Mouse (Mus musculus) stomach, embryonic 15.5 days (tissue): ENCODE results near the gene Hist3h2a. TPM values are rescaled to one million over a fixed set of nuclear protein-coding genes. Genes with fewer than 3 reads are reported as not detected.

Experiments
- ATAC-seq: fragments of 200-750 bp; cut with Nextera tagmentation; 2 replicates; pipeline ENCODE4 v1.8.0; 2017; ENCODE audit warnings: low read depth, moderate number of reproducible peaks, moderate TSS enrichment; ENCODE audit not compliant: insufficient read depth, low FRiP score
- H3K27ac ChIP-seq: fragments of 300-500 bp; sonication (generic); 2 replicates; pipeline ENCODE4 v1.5.1; 2015; ENCODE audit warnings: mild to moderate bottlenecking, inconsistent platforms
- H3K27me3 ChIP-seq: fragments of 300-500 bp; sonication (generic); replicated peaks from 2 replicates; pipeline ENCODE4 v1.6.1; 2015; ENCODE audit warnings: inconsistent platforms
- H3K36me3 ChIP-seq: fragments of 300-500 bp; sonication (generic); 2 replicates; pipeline ENCODE4 v1.6.1; 2015; ENCODE audit warnings: inconsistent platforms
- H3K4me1 ChIP-seq: fragments of 300-500 bp; sonication (generic); 2 replicates; pipeline ENCODE4 v1.6.1; 2015; ENCODE audit warnings: inconsistent platforms
- H3K4me2 ChIP-seq: fragments of 300-500 bp; sonication (generic); 2 replicates; pipeline ENCODE4 v1.6.1; 2015; ENCODE audit warnings: mild to moderate bottlenecking, inconsistent platforms
- H3K4me3 ChIP-seq: fragments of 300-500 bp; sonication (generic); replicated peaks from 2 replicates; pipeline ENCODE4 v1.5.1; 2015; ENCODE audit warnings: inconsistent platforms
- H3K9ac ChIP-seq: fragments of 300-500 bp; sonication (generic); 2 replicates; pipeline ENCODE4 v1.6.1; 2015; ENCODE audit warnings: inconsistent platforms
- H3K9me3 ChIP-seq: fragments of 300-500 bp; sonication (generic); 2 replicates; pipeline ENCODE4 v1.6.1; 2016; ENCODE audit warnings: inconsistent platforms
- whole genome bisulfite sequencing: fragments of 180-500 bp; shearing (Covaris S2); methylation state at CpG from one replicate; pipeline ENCODE4 v1.1.7; 2015; 5-methylcytosine and 5-hydroxymethylcytosine counted together
- microRNA-seq: library from miRNA; unstranded; fragments of <30 nt; microRNA quantifications from one replicate; pipeline ENCODE4, GENCODE M21; 2016
- polyA plus RNA-seq: library from polyadenylated mRNA; unstranded; fragments of >200 nt; fragmentation: Nextera tagmentation; extraction: Ambion mirVana; gene quantifications from 2 replicates; pipeline ENCODE4 v1.2.1, GENCODE M21; 2015

The Hist3h2a gene
- polyA plus RNA-seq, 1 experiment from 2014 or later, result 29.6 TPM

GRCm38 (mm10) chr11:58997541-58997940, 43.1 kb downstream of the Hist3h2a start:
- Histone ChIP-seq H3K9ac (no peak overlapping the region), H3K27ac (no peak overlapping the region), H3K4me3 (no peak overlapping the region), H3K27me3 (peaks cover 18% of the 10 kb centered on the region; the same call in 1 of the 2 replicates), H3K4me1 (peaks cover 9% of the 10 kb centered on the region; the same call in 1 of the 2 replicates), H3K9me3 (no peaks in the 10 kb centered on the region), H3K4me2 (no peak overlapping the region), H3K36me3 (no peaks in the 10 kb centered on the region)
- WGBS, result 78% methylated on average over 5 of the region's 5 CpGs
- ATAC-seq, result no peak

- Histone ChIP-seq H3K9ac (no peak overlapping the region), H3K4me3 (no peak overlapping the region), H3K27ac (no peak overlapping the region), H3K27me3 (peaks cover 13% of the 10 kb centered on the region; the same call in 1 of the 2 replicates), H3K9me3 (no peaks in the 10 kb centered on the region), H3K4me2 (no peak overlapping the region), H3K36me3 (no peaks in the 10 kb centered on the region), H3K4me1 (peaks cover 8% of the 10 kb centered on the region; the same call in 1 of the 2 replicates)
- no peak for ATAC-seq
- WGBS, result 41% methylated on average over 11 of the region's 11 CpGs
Observed at GRCm38 (mm10) chr11:58999158-58999557, 44.7 kb downstream of the Hist3h2a start.

- Histone ChIP-seq H3K4me3 (no peak overlapping the region), H3K4me1 (peaks cover 3% of the 10 kb centered on the region; the same call in 1 of the 2 replicates), H3K9ac (no peak overlapping the region), H3K36me3 (no peaks in the 10 kb centered on the region), H3K27ac (no peak overlapping the region), H3K4me2 (no peak overlapping the region), H3K27me3 (peaks cover 13% of the 10 kb centered on the region; the same call in 1 of the 2 replicates), H3K9me3 (no peaks in the 10 kb centered on the region)
- WGBS, result 79% methylated on average over 6 of the region's 6 CpGs
- ATAC-seq, result no peak
Observed at GRCm38 (mm10) chr11:58999830-59000229, 45.3 kb downstream of the Hist3h2a start.

- WGBS, result 93% methylated on average over 21 of the region's 21 CpGs
- Histone ChIP-seq H3K27ac (no peak overlapping the region), H3K4me1 (peaks cover under 1% of the 10 kb centered on the region; the same call in 1 of the 2 replicates), H3K36me3 (no peaks in the 10 kb centered on the region), H3K4me3 (no peak overlapping the region), H3K9me3 (no peaks in the 10 kb centered on the region), H3K27me3 (0 out of 2 replicates have a peak, but pooled peaks cover 6% of the 10 kb centered on the region), H3K4me2 (no peak overlapping the region), H3K9ac (no peak overlapping the region)
- no peak for ATAC-seq
Observed at GRCm38 (mm10) chr11:59000635-59001034, 46.1 kb downstream of the Hist3h2a start.

- no peak for ATAC-seq
- 70% methylated on average over 7 of the region's 7 CpGs for WGBS
- H3K27ac ChIP-seq, result no peak overlapping the region
Observed at GRCm38 (mm10) chr11:59002327-59003079, 48.0 kb downstream of the Hist3h2a start.

More at GRCm38 (mm10) chr11:59002327-59003079, 48.0 kb downstream of the Hist3h2a start:
- no peak overlapping the region for H3K9ac ChIP-seq
- no peak overlapping the region for H3K4me2 ChIP-seq
- no peaks in the 10 kb centered on the region for H3K9me3 ChIP-seq
- H3K4me1 ChIP-seq, result no peaks in the 10 kb centered on the region
- no peaks in the 10 kb centered on the region for H3K27me3 ChIP-seq
- no peak overlapping the region for H3K4me3 ChIP-seq
- no peaks in the 10 kb centered on the region for H3K36me3 ChIP-seq

Small RNAs within 50 kb of the gene (microRNA-seq; reads per million reads assigned to microRNA genes)
- not detected for gene Gm44313

Other genes starting within 250 kb of the Hist3h2a start
- not detected in 2 replicates for gene Olfr318, start 230.7 kb upstream of the Hist3h2a start, polyA plus RNA-seq
- gene Olfr317, start 215.5 kb upstream of the Hist3h2a start, polyA plus RNA-seq, result not detected in 2 replicates
- gene Olfr316, start 202.0 kb upstream of the Hist3h2a start, polyA plus RNA-seq, result not detected in 2 replicates
- gene Olfr315, start 181.5 kb upstream of the Hist3h2a start, polyA plus RNA-seq, result not detected in 2 replicates
- not detected in 2 replicates for gene Olfr314, start 171.7 kb upstream of the Hist3h2a start, polyA plus RNA-seq
- gene Fam183b, start 152.7 kb upstream of the Hist3h2a start, polyA plus RNA-seq, result 9.6 and 14.0 TPM in 2 replicates
- not detected in 2 replicates for gene Olfr313, start 139.7 kb upstream of the Hist3h2a start, polyA plus RNA-seq
- not detected in 2 replicates for gene Olfr312, start 125.4 kb upstream of the Hist3h2a start, polyA plus RNA-seq
- not detected in 2 replicates for gene Olfr311, start 115.4 kb upstream of the Hist3h2a start, polyA plus RNA-seq
- gene Gm12258, start 107.5 kb upstream of the Hist3h2a start, polyA plus RNA-seq, result 8.2 and 8.5 TPM in 2 replicates
- 6.7 and 6.8 TPM in 2 replicates for gene 2810021J22Rik, start 87.5 kb upstream of the Hist3h2a start, polyA plus RNA-seq
- 4.6 and 5.6 TPM in 2 replicates for gene Zfp39, start 50.5 kb upstream of the Hist3h2a start, polyA plus RNA-seq
- 0.59 and 0.95 TPM in 2 replicates for gene Btnl10, start 36.8 kb upstream of the Hist3h2a start, polyA plus RNA-seq
- 229 and 235 TPM in 2 replicates for gene Rnf187, start 15.8 kb upstream of the Hist3h2a start, polyA plus RNA-seq
- gene Hist3h2ba, start 5.8 kb upstream of the Hist3h2a start, polyA plus RNA-seq, result 42.0 and 45.8 TPM in 2 replicates
- 0.19 and 0.28 TPM in 2 replicates for gene Trim17, start within 50 bp of the Hist3h2a start, polyA plus RNA-seq
- 17.9 and 19.1 TPM in 2 replicates for gene Trim11, start 23.4 kb downstream of the Hist3h2a start, polyA plus RNA-seq
- 0.73 and 0.80 TPM in 2 replicates for gene Obscn, start 181.7 kb downstream of the Hist3h2a start, polyA plus RNA-seq
- gene Iba57, start 209.1 kb downstream of the Hist3h2a start, polyA plus RNA-seq, result 6.2 and 7.7 TPM in 2 replicates
- 1.2 and 1.7 TPM in 2 replicates for gene Gjc2, start 228.5 kb downstream of the Hist3h2a start, polyA plus RNA-seq
- gene Guk1, start 237.5 kb downstream of the Hist3h2a start, polyA plus RNA-seq, result 115 and 121 TPM in 2 replicates
- gene Mrpl55, start 247.8 kb downstream of the Hist3h2a start, polyA plus RNA-seq, result 84.4 and 90.4 TPM in 2 replicates